Mouse (Mus musculus) forelimb bud, embryonic 11.5 days (tissue): ENCODE results near the gene Esp23.
A peak's percentile ranks its signal among the peaks of the same experiment; 100 is the strongest.
"Not testable (repeated sequence)": the region's sequence is repeated elsewhere in the genome, so short reads cannot be mapped to it uniquely, and the experiment has no call there.

Experiments
- DNase-seq: peaks from one replicate; pipeline ENCODE4 v3.0.0-alpha.2; 2012; ENCODE audit warnings: low read depth, low spot score

Esp23 gene

DNA sequence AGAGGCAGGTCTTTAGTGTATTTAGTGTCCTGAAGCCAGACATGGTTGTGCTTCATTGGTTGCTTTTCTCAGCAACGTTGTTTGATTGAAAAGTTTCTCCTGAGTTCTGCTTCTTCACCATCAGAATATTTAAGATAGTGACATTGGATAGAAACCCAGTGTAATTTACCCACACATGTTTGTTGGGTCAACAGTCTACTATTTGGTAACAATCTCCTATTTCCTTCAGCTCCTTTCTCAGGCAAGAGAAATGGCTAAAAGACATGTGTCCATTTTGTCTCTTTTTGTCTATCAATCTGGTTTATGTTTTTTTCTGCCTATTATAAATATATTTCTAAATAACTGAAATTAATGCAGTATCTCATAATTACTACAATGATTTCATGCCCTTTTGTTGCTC, at the start of gene Esp23:
Gene Esp23, minus strand, starts transcription at position 101 of the 400 bp plus-strand sequence.
- DNase-seq = no peak

DNA sequence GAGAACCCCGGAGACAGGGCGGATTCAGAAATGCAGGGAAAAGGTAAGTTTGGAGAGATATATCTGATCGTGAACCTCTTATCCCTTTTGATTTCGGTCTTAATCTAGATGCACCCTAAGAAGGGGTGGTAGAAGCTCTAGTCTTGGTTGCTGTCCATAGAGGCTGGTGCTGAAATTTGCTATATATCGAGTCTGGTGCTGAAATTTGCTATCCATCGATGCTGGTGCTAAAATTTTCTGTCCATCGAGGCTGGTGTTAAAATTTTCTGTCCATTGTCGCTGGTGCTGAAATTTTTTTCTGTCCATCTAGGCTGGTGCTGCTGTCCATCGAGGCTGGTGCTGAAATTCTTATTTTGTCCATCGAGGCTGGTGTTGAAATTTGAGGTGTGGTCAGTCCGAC, 30.3 kb upstream of the Esp23 start:
- peak; percentile 31 for DNase-seq

DNA sequence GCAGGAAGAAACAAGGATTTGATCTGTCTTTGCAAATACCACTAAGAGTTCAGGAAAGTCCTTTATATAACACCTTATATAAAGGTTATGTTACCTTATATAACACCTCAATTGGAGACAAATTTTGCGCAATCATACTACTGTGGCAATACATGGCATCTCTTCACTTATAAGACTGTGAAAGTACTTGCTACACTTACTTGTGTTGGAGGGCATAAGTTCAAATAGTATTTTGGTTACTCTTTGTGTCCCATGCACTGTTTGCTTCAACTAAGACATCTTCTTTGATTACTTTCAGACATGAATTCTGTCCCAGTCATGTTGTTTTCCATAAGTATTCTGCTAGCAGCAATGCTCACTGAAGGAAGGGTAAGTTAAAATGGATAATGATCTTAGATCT, 18.2 kb upstream of the Esp23 start, which contains the start of gene Esp22:
Gene Esp22, plus strand, starts transcription at position 301 of the 400 bp plus-strand sequence.
- DNase-seq = no peak

GRCm38 (mm10) chr17:39063641-39064040, 13.2 kb downstream of the Esp23 start:
- no peak for DNase-seq

DNA sequence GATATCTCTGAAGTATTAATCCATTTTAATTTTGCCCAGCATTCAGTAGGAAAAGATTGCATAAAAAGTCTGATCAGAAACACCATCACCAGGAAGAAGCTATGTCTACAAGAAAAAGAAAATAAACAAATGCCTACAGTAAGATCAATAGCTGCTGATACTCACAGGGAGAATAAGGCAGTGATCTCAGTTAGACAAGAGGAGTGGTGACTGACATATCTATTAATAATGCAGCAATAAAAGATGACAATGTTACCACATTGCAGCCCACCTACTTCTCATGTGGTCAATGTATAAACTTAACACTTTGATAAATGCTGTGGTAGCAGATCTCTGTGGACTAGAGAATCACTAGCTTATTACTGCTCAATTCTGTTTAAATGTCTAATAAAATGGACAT, 33.6 kb downstream of the Esp23 start, which contains the start of gene Gm21903:
Gene Gm21903, minus strand, starts transcription at position 101 of the 400 bp plus-strand sequence.
- no peak for DNase-seq

GRCm38 (mm10) chr17:39036395-39036794, 40.4 kb downstream of the Esp23 start, which contains the start of gene Esp24:
Gene Esp24 (plus strand): TSS chr17:39036695.
- not testable (repeated sequence) for DNase-seq
